Comparison of ENCODE assay signal across 14 mouse cellular contexts in genomic region chr14:75045184-75045583, GRCm38 (mm10). TPM values are rescaled to one million over a fixed set of nuclear protein-coding genes. Genes with fewer than 3 reads are reported as not detected.
DNase-seq lines count a peak whose midpoint lies in the region; ATAC-seq lines count a peak whose summit lies in the region.
"Had no signal": no experiment of that assay in that cellular context is flagged by ENCODE, and none has a peak within 500 bp of the region (broad histone marks: within the 10 kb centered on the region; RNA-seq: fewer than 3 reads in every experiment).

No protein-coding gene starts in this region.

- H3K9me3 ChIP-seq in kidney, embryonic 14.5 days (ENCODE audit: control insufficient read depth, low read length) = no peaks in the 10 kb centered on the region
- H3K9me3 ChIP-seq: embryonic facial prominence, embryonic 12.5 days; heart, embryonic 13.5 days; hindbrain, embryonic 13.5 days; kidney, embryonic 15.5 days; liver, embryonic 13.5 days had no signal

- H3K27ac ChIP-seq in kidney, embryonic 14.5 days (ENCODE audit: low read depth, low read length) = no peak overlapping the region
- H3K27ac ChIP-seq: embryonic facial prominence, embryonic 12.5 days; heart, embryonic 13.5 days; hindbrain, embryonic 13.5 days; kidney, embryonic 15.5 days; liver, embryonic 13.5 days had no signal

- no peak overlapping the region for H3K9ac ChIP-seq in kidney, embryonic 14.5 days (ENCODE audit: low read depth, low read length)
- H3K9ac ChIP-seq: embryonic facial prominence, embryonic 12.5 days; heart, embryonic 13.5 days; hindbrain, embryonic 13.5 days; kidney, embryonic 15.5 days; liver, embryonic 13.5 days had no signal

- H3K27me3 ChIP-seq in kidney, embryonic 14.5 days (ENCODE audit: control insufficient read depth, insufficient read depth, low read length) = no peaks in the 10 kb centered on the region
- H3K27me3 ChIP-seq: embryonic facial prominence, embryonic 12.5 days; heart, embryonic 13.5 days; hindbrain, embryonic 13.5 days; kidney, embryonic 15.5 days; liver, embryonic 13.5 days had no signal

- 65% methylated on average over 7 of the region's 7 CpGs for WGBS in kidney, embryonic 14.5 days

- no peak overlapping the region for H3K4me3 ChIP-seq in kidney, embryonic 14.5 days (ENCODE audit: low read length)
- H3K4me3 ChIP-seq: embryonic facial prominence, embryonic 12.5 days; heart, embryonic 13.5 days; hindbrain, embryonic 13.5 days; kidney, embryonic 15.5 days; liver, embryonic 13.5 days had no signal

- DNase-seq in urinary bladder, postnatal 14 days (ENCODE audit: low spot score) = peak; percentile 39
- DNase-seq in urinary bladder, postnatal 25 days (ENCODE audit: low spot score) = no peak
- DNase-seq in Muller cell, postnatal 12 days (ENCODE audit: inconsistent ontology term) = peak; percentile 53
- no peak for DNase-seq in gastrocnemius, postnatal 25 days
- no peak for DNase-seq in kidney, adult 9 months
- DNase-seq: cerebellum, postnatal 25 days; liver, embryonic 13.5 days had no signal

- no peaks in the 10 kb centered on the region for H3K4me1 ChIP-seq in kidney, embryonic 14.5 days (ENCODE audit: control insufficient read depth, insufficient read depth, low read length)
- H3K4me1 ChIP-seq: embryonic facial prominence, embryonic 12.5 days; heart, embryonic 13.5 days; hindbrain, embryonic 13.5 days; kidney, embryonic 15.5 days; liver, embryonic 13.5 days had no signal

- ATAC-seq in inflammation-experienced regulatory T-cells, adult 6 months = peak; percentile 52
- ATAC-seq in kidney, embryonic 14.5 days (ENCODE audit: low FRiP score, low TSS enrichment) = no peak
- ATAC-seq: forebrain, embryonic 14.5 days had no signal

- H3K36me3 ChIP-seq in kidney, embryonic 14.5 days (ENCODE audit: control insufficient read depth, insufficient read depth, low read length) = no peaks in the 10 kb centered on the region
- H3K36me3 ChIP-seq: embryonic facial prominence, embryonic 12.5 days; hindbrain, embryonic 13.5 days; kidney, embryonic 15.5 days; liver, embryonic 13.5 days had no signal

- H3K4me2 ChIP-seq in kidney, embryonic 14.5 days (replicated peaks; ENCODE audit: low read depth, low read length) = no peak overlapping the region
- H3K4me2 ChIP-seq: embryonic facial prominence, embryonic 12.5 days; heart, embryonic 13.5 days; hindbrain, embryonic 13.5 days; kidney, embryonic 15.5 days; liver, embryonic 13.5 days had no signal

RNA-seq across cellular contexts. Expression of gene Rubcnl, which starts 29.4 kb away (rescaled TPM):
- 1 to 10 TPM in 1 of 3 experiments, under 1 TPM in 2; 0.46 to 1.5 (median 0.54) TPM for polyA plus RNA-seq in inflammation-experienced regulatory T-cells, adult 6 months (2017; shearing (Covaris generic))
- under 1 TPM in 1 of 2 experiments, not detected in 1; 0.10 TPM for total RNA-seq in gastrocnemius, postnatal 25 days (2021)
- polyA plus RNA-seq in kidney, embryonic 14.5 days (2014; fragmentation: Nextera tagmentation; extraction: Ambion mirVana) = 0.34 and 0.71 TPM in 2 replicates

Comparison
In these comparisons a context has a peak if more than half of its experiments do, and no peak if none do; other contexts are left out.
1. DNase-seq: peak in urinary bladder, postnatal 14 days (single experiment) and Muller cell, postnatal 12 days (single experiment); none in urinary bladder, postnatal 25 days (single experiment), gastrocnemius, postnatal 25 days (single experiment) and kidney, adult 9 months (single experiment).